Mouse (Mus musculus): ENCODE measurements at regions not wholly inside any gene's neighbourhood (a gene's known extent, or its start where the extent isn't known, plus 50 kb on each side); places are given as distances from the start of the nearest gene placed in this dataset.
A peak's percentile ranks its signal among the peaks of the same experiment; 100 is the strongest.
"Not testable (repeated sequence)": the region's sequence is repeated elsewhere in the genome, so short reads cannot be mapped to it uniquely, and the experiment has no call there.

DNA sequence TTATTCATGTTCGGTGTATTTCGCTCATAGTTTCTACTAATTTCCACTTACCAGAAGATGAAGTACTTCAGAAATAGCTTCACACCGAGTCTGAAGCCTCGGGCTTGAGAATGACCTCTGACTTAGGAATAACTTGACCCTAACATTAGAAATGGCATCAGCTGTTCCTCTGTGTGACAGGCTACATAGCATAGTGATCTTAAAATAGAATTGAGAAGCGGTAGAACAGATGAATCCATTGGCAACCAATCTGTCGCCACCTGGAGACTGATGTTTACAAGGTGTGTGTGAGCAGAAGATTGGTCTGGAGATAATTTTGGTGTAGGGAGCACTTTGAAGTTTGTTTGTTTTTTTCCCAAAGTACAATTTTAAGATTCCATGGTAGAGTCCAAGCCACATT is 60.9 kb upstream of the Ahi1 start:
- no peak for DNase-seq

DNA sequence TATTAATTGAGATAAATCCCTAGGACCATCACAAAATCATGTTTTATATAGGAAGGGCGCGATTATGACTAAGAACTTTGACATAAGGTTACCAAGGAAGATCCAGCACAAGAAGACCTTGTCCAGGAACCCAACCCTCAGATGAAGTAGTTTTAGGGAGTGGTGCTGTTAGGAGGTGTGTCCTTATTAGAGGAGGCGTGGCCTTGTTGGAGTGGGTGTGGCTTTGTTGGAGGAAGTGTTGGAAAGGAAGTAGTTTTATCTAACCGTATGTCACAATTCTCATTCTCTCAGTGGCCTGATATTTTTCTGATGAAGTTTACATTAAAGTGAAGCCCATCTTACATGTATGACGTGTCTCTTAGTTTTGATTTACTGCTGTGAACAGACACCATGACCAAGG is 68.7 kb upstream of the Ahi1 start:
- no peak for DNase-seq

DNA sequence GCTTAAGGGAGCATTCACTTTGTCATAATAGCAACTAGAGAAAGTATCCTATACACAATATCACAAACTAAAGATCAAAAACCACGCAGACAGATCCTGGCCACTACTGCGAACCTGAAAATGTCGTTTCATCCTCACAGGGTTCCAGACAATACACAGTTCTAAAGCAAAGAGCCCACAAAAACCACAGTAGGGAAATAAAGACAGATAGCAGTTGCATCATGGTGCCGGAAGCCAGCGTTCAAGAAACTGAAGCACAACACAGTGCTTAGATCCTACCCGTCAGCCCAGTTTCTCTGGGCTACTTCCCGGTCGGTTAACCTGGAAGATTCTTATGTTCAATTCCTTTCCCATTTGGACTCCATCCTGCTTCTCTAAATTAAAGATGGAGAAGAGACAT is 69.7 kb upstream of the Ahi1 start:
- no peak for DNase-seq

DNA sequence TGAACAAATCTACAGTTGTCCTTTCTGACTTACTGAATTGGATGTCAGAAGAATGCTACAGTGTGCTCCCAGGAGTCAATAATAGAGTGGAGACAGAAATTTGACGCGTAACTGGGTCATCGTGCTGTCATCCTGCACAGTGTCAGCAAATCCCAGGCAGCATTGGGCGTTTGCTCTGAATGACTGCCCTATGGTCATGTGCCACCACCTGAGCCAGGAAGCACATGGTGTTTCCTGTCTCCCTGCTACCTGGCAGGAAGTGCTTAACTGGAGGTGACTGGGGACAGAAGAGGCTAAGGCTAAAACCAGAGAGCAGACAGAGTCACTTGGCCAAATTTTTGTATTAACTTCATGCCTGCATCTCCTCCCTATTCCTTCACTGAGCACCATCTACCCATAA is 72.1 kb upstream of the Ahi1 start:
- no peak for DNase-seq

DNA sequence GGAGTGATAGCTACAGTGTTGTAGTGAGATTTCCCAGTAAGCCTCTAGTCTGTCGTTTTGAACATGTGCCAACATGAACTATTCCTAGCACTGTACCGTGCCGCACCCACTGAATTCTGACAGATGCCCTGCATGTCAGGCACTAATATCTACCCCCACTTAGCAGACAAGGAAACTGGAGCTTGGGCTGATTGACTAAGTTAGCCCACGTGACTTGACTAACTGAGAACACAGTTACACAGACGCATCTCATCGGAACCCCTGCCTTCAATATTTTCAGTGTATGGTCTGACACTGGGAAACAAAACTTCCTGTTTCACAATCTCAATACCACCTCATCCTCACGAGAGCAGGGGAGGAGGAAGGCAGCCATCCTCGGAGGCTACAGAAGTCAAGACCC is 72.9 kb upstream of the Ahi1 start:
- DNase-seq, result no peak

DNA sequence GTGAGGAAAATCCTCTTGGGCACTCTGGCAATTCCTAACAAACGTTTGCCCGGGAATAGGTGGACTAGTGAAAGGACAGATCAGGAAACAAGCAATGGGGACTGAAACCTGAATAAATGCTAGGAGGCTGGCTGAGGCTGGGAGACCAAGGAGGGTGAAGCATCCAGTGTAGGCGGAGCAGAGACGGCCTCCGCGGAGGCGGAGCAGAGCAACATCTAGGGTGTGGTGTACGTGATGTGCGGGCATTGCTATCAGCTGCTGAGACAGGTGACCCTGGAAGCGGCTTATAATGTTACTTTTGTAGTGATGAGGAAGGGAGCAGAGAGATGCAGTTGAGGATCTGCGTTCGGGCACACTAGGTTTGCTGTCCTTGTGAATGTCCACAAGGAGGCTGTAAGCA is 85.3 kb upstream of the Ahi1 start:
- no peak for DNase-seq

- DNase-seq, result no peak
Observed at GRCm38 (mm10) chr10:20865031-20865430, 87.3 kb upstream of the Ahi1 start.

GRCm38 (mm10) chr10:20857413-20857812 is 94.9 kb upstream of the Ahi1 start:
- DNase-seq, result no peak

GRCm38 (mm10) chr10:20854621-20855363 is 97.6 kb upstream of the Ahi1 start:
- DNase-seq, result peak; percentile 3

GRCm38 (mm10) chr10:20847287-20847686 is 105.1 kb upstream of the Ahi1 start:
- DNase-seq, result no peak

GRCm38 (mm10) chr10:20843277-20843676 is 109.1 kb upstream of the Ahi1 start:
- no peak for DNase-seq

- no peak for DNase-seq
Observed at GRCm38 (mm10) chr10:20842131-20842530, 110.2 kb upstream of the Ahi1 start.

DNA sequence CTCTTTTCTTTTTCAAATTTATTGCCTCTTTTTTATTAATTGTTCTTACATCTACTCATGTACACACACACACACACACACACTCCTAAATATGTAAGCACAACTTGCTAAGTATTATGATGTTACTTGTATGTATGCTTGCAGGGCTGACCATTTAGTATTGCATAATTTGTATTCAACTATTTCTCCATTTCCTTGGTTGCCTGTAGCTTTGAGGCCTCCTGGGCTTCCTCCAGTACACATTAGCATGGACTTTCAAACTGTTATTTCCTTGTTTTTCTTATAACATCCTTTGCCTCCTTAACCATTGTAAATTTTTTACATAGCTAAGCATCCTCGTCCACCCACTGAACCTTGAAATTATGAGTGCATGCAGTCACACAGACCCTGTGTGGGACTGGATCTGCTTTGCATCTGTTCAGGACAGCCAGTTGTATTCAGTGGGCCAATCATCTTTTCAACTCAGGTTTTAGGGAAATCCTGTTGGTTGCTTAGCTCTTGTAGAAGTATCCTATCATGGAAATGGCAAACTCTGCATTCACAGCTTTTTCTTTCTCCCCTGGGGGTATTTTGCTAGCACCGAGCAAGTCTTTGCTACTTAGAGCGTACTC is 110.8 kb upstream of the Ahi1 start:
- DNase-seq, result no peak

DNA sequence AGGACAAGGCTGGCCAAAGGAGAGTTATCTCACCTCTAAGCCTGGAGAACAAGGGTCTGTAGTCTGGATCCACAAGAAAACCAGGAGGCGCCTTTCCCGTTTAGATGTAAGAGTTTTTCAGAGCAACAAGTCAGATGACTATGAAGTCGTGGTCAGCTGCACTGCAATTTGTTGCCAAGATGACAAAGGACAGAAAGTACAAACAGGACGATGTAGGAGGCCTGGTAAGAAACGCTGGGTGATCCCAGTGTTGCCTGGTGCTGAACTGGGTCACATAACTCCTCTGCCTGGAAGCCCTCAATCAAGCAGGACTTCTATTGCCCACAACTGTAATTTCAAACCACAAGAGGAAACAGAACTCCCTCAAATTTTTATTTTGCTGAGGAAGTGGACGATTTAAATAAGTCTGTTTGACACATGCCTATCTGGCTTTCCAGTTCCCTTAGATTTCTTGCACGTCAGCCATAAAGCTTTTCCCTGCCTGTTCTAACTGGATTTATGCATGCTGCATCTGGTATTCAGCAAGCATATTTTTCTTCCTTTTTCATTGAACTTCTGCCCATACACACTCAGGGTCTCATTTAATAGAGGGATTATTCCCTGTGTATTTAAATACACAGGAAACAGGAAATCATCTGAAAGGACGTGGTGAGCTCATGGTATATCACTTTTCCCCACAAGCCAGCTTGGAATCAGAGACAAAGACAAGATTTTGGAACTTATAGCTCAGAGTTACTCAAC is 113.5 kb upstream of the Ahi1 start:
- DNase-seq, result no peak

DNA sequence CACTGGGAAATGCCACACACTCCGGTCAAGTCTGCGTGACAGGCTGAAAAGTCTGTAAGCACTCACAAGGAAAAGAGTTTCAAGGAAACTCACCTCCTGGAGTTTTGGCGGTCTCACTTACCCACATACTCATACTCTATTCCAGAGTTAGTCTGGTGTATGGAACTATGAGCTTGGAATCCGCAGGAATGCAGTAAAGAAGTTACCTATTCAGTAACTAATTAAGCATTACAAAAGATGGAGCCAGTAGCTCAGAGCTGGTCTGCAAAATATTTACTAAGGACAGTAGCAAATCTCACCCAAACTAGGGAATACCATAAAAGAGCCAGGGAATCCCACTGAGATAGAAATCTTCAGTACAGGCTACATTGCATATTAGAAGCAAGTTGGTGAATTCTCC is 111.9 kb upstream of the Pde7b start:
- DNase-seq, result not testable (repeated sequence)

GRCm38 (mm10) chr10:20834806-20835575 is 110.1 kb upstream of the Pde7b start:
- DNase-seq, result no peak

DNA sequence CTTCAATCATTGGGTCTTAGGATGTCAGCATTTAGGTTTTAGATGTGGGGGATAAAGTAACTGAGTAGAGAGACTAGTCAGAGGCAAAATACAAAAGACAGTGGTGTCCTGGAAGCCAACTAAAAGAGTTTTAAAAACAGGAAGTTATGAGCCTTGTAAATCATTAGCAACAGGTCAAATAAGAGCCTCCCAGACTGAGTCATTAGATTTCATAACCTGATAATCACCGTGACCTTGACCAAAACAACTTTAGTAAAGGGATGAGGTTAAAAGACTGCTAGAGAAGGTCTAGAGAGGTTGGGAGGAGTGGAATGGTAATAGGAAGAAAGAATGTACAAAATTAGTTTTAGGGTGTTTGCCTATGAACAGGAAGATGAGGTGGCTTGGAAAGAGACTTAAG is 103.4 kb upstream of the Pde7b start:
- no peak for DNase-seq

- no peak for DNase-seq
Observed at GRCm38 (mm10) chr10:20827473-20827872, 102.6 kb upstream of the Pde7b start.

GRCm38 (mm10) chr10:20818548-20818947 is 93.7 kb upstream of the Pde7b start:
- DNase-seq, result no peak

DNA sequence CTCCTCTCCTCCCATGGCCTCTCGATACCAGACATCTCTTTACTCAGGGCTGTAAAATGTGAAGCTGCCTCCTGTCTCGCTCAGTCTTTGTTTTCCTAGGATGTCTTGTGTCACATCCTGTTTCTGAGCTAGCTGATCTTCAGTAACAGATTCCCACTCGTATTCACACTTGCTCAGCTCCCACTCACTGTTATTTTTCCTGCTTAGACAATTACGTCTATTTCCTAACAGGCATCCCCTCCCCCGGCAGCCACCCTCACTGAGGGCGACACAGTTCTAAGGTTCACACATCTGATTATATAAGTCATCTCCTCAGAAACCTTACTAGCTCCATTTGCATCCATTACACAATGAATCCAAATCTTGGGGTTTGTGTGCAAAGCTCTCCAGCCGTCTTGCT is 74.9 kb upstream of the Pde7b start:
- DNase-seq, result no peak

- DNase-seq, result no peak
Observed at GRCm38 (mm10) chr10:20798400-20798799, 73.5 kb upstream of the Pde7b start.

- no peak for DNase-seq
Observed at GRCm38 (mm10) chr10:20793956-20794355, 69.1 kb upstream of the Pde7b start.

- no peak for DNase-seq
Observed at GRCm38 (mm10) chr10:20780946-20781345, 56.1 kb upstream of the Pde7b start.

Measured in cerebellum, adult 11 months (tissue).